Mouse (Mus musculus) adrenal gland, postnatal 25 days (tissue): ENCODE data around the gene Nf2. TPM values are rescaled to one million over a fixed set of nuclear protein-coding genes. Genes with fewer than 3 reads are reported as not detected.

Experiments used
- DNase-seq: peaks from one replicate; pipeline ENCODE4 v3.0.0; 2021; ENCODE audit warnings: mixed read lengths
- total RNA-seq: library from RNA; stranded (reverse); gene quantifications from 2 replicates; pipeline ENCODE4 v1.2.3, GENCODE M21; 2021

The Nf2 gene
- total RNA-seq, 1 experiment from 2014 or later, result 207 TPM

GRCm38 (mm10) chr11:4793006-4793405, 56.3 kb downstream of the Nf2 start:
- no peak for DNase-seq

GRCm38 (mm10) chr11:4791549-4791948, 57.8 kb downstream of the Nf2 start:
- no peak for DNase-seq

GRCm38 (mm10) chr11:4789691-4790090, 59.6 kb downstream of the Nf2 start:
- DNase-seq, result no peak

- no peak for DNase-seq
Measured at GRCm38 (mm10) chr11:4784629-4785142, 64.7 kb downstream of the Nf2 start.

- DNase-seq, result no peak
Measured at GRCm38 (mm10) chr11:4783116-4783515, 66.2 kb downstream of the Nf2 start.

GRCm38 (mm10) chr11:4780927-4781326, 68.4 kb downstream of the Nf2 start:
- DNase-seq, result no peak

GRCm38 (mm10) chr11:4772925-4773324, 76.4 kb downstream of the Nf2 start:
- peak; percentile 79 for DNase-seq

GRCm38 (mm10) chr11:4771756-4772155, 77.6 kb downstream of the Nf2 start:
- no peak for DNase-seq

- DNase-seq, result no peak
Measured at GRCm38 (mm10) chr11:4769881-4770280, 79.5 kb downstream of the Nf2 start.

GRCm38 (mm10) chr11:4769293-4769692, 80.0 kb downstream of the Nf2 start:
- no peak for DNase-seq

GRCm38 (mm10) chr11:4768399-4768798, 80.9 kb downstream of the Nf2 start:
- DNase-seq, result no peak

- peak; percentile 23 for DNase-seq
Measured at GRCm38 (mm10) chr11:4764476-4764875, 84.9 kb downstream of the Nf2 start.

GRCm38 (mm10) chr11:4763631-4764030, 85.7 kb downstream of the Nf2 start:
- no peak for DNase-seq

GRCm38 (mm10) chr11:4762511-4762910, 86.8 kb downstream of the Nf2 start:
- DNase-seq, result no peak

- no peak for DNase-seq
Measured at GRCm38 (mm10) chr11:4761991-4762390, 87.3 kb downstream of the Nf2 start.

- DNase-seq, result no peak
Measured at GRCm38 (mm10) chr11:4760438-4760837, 88.9 kb downstream of the Nf2 start.

GRCm38 (mm10) chr11:4757789-4758158, 91.6 kb downstream of the Nf2 start:
- DNase-seq, result no peak

- DNase-seq, result no peak
Measured at GRCm38 (mm10) chr11:4756984-4757788, 92.2 kb downstream of the Nf2 start.

GRCm38 (mm10) chr11:4756460-4756859, 92.9 kb downstream of the Nf2 start:
- no peak for DNase-seq

- no peak for DNase-seq
Measured at GRCm38 (mm10) chr11:4754867-4755266, 94.5 kb downstream of the Nf2 start.

GRCm38 (mm10) chr11:4754036-4754435, 95.3 kb downstream of the Nf2 start:
- no peak for DNase-seq

GRCm38 (mm10) chr11:4752836-4753235, 96.5 kb downstream of the Nf2 start:
- DNase-seq, result no peak

- DNase-seq, result peak; percentile 82
Measured at GRCm38 (mm10) chr11:4750263-4750662, 99.1 kb downstream of the Nf2 start.

GRCm38 (mm10) chr11:4747285-4747684, 102.1 kb downstream of the Nf2 start:
- DNase-seq, result no peak
